Mouse (Mus musculus) lung, embryonic 14.5 days (tissue): ENCODE data around the gene Gga1. TPM values are rescaled to one million over a fixed set of nuclear protein-coding genes. Genes with fewer than 3 reads are reported as not detected.
"Not testable (repeated sequence)": the region's sequence is repeated elsewhere in the genome, so short reads cannot be mapped to it uniquely, and the experiment has no call there.

Source experiments
- ATAC-seq: fragments of 200-750 bp; cut with Nextera tagmentation; 2 replicates; pipeline ENCODE4 v1.8.0; 2017; ENCODE audit warnings: mild to moderate bottlenecking, moderate TSS enrichment, moderate library complexity; ENCODE audit not compliant: insufficient read depth
- DNase-seq: peaks from one replicate; pipeline ENCODE4 v3.0.0-alpha.2; 2015
- H3K27ac ChIP-seq: fragments of 300-500 bp; sonication (generic); 2 replicates; pipeline ENCODE4 v1.5.1; 2014; ENCODE audit warnings: low read depth, mild to moderate bottlenecking, moderate library complexity
- H3K27me3 ChIP-seq: fragments of 300-500 bp; sonication (generic); 2 replicates; pipeline ENCODE4 v1.6.1; 2014; ENCODE audit warnings: low read length, control low read depth; ENCODE audit not compliant: insufficient read depth
- H3K36me3 ChIP-seq: fragments of 300-500 bp; sonication (generic); 2 replicates; pipeline ENCODE4 v1.6.1; 2014; ENCODE audit warnings: control low read depth; ENCODE audit not compliant: insufficient read depth
- H3K4me1 ChIP-seq: fragments of 300-500 bp; sonication (generic); 2 replicates; pipeline ENCODE4 v1.6.1; 2014; ENCODE audit warnings: antibody characterized with exemption, control low read depth; ENCODE audit not compliant: insufficient read depth
- H3K4me2 ChIP-seq: fragments of 300-500 bp; sonication (generic); 2 replicates; pipeline ENCODE4 v1.6.1; 2014; ENCODE audit warnings: mild to moderate bottlenecking
- H3K4me3 ChIP-seq: fragments of 300-500 bp; sonication (generic); 2 replicates; pipeline ENCODE4 v1.5.1; 2014; ENCODE audit warnings: low read depth, low read length
- H3K9ac ChIP-seq: fragments of 300-500 bp; sonication (generic); 2 replicates; pipeline ENCODE4 v1.6.1; 2014
- H3K9me3 ChIP-seq: fragments of 300-500 bp; sonication (generic); 2 replicates; pipeline ENCODE4 v1.6.1; 2016; ENCODE audit warnings: low read depth, low read length, control low read depth
- CTCF ChIP-seq: IDR thresholded peaks from 2 replicates; pipeline ENCODE4 v1.5.1; 2016; ENCODE audit warnings: antibody characterized with exemption, low read depth
- WGBS: fragments of 180-500 bp; shearing (Covaris S2); extraction: QIAGEN DNeasy Blood & Tissue Kit; methylation state at CpG from one replicate; pipeline ENCODE4 v1.1.7; 2014; 5-methylcytosine and 5-hydroxymethylcytosine counted together
- polyA plus RNA-seq: library from polyadenylated mRNA; unstranded; fragments of >200 nt; fragmentation: Nextera tagmentation; extraction: Ambion mirVana; gene quantifications from 2 replicates; pipeline ENCODE4 v1.2.1, GENCODE M21; 2014

The Gga1 gene
- polyA plus RNA-seq, 1 experiment from 2014 or later: 57.0 TPM

DNA sequence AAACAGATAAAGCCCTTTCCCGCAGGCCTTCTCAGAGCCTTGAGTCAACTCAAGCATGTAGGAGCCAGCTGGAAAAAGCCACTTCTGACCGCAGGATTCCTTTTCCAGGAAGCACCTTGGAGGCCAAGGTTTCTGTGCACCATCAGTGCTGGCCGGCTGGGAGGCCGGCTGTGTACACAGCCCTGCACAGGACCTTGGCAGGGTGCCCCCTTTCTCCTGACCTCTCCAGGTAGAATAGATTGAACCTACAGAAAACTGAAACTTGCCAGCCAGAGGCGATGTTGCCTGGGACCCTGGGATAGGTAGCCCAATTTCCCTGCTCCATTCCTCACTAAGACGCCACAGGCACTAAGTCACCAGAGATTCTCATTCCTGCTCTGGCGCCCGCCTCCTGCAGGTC is 31.1 kb upstream of the Gga1 start:
- H3K27me3 ChIP-seq: no peaks in the 10 kb centered on the region
- H3K9me3 ChIP-seq: no peaks in the 10 kb centered on the region
- WGBS: 63% methylated on average over 8 of the region's 8 CpGs
- DNase-seq: no peak
- peak overlapping the region; percentile 50 for H3K9ac ChIP-seq
- H3K27ac ChIP-seq: peak overlapping the region; percentile 98
- TF ChIP-seq CTCF: 0 out of 2 replicates have a peak, but pooled peaks have one; percentile 7
- peak overlapping the region; percentile 75 for H3K4me2 ChIP-seq
- peak overlapping the region; percentile 67 for H3K4me3 ChIP-seq
- ATAC-seq: no peak
- peaks cover 29% of the 10 kb centered on the region for H3K4me1 ChIP-seq
- H3K36me3 ChIP-seq: peaks cover 51% of the 10 kb centered on the region

DNA sequence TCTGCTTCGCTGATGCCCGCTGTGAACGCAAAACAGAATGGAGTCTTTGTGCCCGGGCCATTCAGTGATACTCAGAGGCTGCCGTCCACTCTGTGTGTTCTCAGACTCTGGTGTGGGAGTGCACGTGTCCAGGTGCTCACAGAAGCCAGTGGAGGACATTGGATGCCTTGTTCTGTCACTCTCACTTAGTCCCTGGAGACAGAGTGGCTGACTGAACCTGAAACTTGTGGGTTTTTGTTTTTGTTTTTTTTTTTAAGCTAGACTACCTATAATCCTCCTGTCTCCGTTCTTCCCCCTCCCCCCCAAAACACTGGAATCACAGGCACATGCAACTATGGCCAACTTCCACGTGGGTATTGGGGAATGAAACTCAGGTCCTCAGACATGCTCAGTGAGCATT is 30.6 kb upstream of the Gga1 start:
- DNase-seq (no peak), ATAC-seq (no peak)
- H3K4me3 ChIP-seq: peak overlapping the region; percentile 67
- H3K9me3 ChIP-seq: no peaks in the 10 kb centered on the region
- peak overlapping the region; percentile 98 for H3K27ac ChIP-seq
- H3K4me2 ChIP-seq: peak overlapping the region; percentile 75
- H3K9ac ChIP-seq: no peak overlapping the region
- peaks cover 51% of the 10 kb centered on the region for H3K36me3 ChIP-seq
- TF ChIP-seq CTCF: no peak
- WGBS: 62% methylated on average over 8 of the region's 8 CpGs
- no peaks in the 10 kb centered on the region for H3K27me3 ChIP-seq
- peaks cover 24% of the 10 kb centered on the region for H3K4me1 ChIP-seq

DNA sequence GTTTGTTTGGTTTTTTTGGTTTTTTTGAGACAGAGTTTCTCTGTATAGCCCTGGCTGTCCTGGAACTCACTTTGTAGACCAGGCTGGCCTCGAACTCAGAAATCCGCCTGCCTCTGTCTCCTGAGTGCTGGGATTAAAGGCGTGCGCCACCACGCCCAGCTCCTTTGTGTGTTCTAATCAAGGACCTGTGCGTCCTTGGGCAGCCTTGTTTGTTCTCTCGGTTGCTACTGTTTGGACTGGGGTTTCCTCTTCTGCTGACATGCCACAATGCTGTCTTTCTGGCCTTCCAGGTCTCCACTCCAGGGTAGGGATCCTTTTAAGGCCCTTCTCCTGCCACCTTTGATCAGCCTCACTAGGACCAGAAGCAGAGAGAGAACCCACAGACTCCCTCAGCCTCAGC is 30.2 kb upstream of the Gga1 start:
- H3K4me2 ChIP-seq, H3K27me3 ChIP-seq, H3K4me3 ChIP-seq, H3K9me3 ChIP-seq, ATAC-seq, H3K9ac ChIP-seq, DNase-seq: not testable (repeated sequence)
- Histone ChIP-seq H3K27ac (peak overlapping the region; percentile 42; the same call in 1 of the 2 replicates), H3K36me3 (peaks cover 51% of the 10 kb centered on the region), H3K4me1 (peaks cover 23% of the 10 kb centered on the region)
- 69% methylated on average over 7 of the region's 7 CpGs for WGBS

DNA sequence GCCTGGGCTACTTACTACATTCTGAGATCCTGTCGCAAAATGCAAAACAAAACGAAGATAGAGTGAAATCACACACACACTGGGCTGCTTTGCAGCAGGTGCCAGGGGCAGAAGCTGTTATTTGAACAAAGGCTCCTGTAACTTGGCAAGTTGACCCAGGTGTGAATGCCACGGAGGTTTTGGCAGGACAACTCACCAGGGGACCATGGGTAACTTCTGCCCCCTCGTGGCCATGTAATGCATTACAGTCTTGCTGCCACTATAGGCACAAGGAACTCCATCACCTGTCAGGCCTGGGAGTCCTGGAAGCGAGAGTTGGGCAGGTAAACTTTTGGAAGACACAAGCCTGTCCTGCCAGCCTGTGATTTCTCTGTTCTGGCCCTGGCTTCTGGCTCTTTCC is 28.5 kb upstream of the Gga1 start:
- DNase-seq (peak; percentile 91), ATAC-seq (no peak)
- Histone ChIP-seq H3K27ac (no peak overlapping the region), H3K4me2 (no peak overlapping the region), H3K4me3 (no peak overlapping the region), H3K36me3 (peaks cover 51% of the 10 kb centered on the region), H3K9me3 (no peaks in the 10 kb centered on the region), H3K27me3 (no peaks in the 10 kb centered on the region), H3K4me1 (peaks cover 22% of the 10 kb centered on the region), H3K9ac (no peak overlapping the region)
- 25% methylated on average over 5 of the region's 5 CpGs for WGBS
- TF ChIP-seq CTCF: peak; percentile 96

DNA sequence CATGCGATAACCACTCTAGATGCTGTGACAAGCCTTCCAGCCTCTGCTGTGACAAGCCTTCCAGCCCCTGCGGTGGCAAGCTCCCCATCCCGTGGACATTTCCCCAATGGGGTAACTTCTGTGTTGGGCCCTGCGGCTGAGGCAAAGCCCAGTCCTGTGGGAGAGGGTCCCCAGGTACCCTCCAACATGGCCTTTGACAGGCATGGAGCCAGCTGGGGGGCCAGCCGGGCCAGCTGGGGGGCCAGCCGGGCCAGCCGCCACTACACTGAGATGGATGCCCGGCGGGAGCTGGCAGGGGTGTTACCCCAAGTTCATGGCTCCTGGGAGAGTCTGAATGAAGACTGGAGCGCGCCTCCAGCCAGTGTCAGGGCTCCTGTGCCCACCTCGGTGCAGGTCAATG is 27.5 kb upstream of the Gga1 start:
- no peak for ATAC-seq
- Histone ChIP-seq H3K4me1 (peaks cover 21% of the 10 kb centered on the region), H3K27ac (peak overlapping the region; percentile 84)

DNA sequence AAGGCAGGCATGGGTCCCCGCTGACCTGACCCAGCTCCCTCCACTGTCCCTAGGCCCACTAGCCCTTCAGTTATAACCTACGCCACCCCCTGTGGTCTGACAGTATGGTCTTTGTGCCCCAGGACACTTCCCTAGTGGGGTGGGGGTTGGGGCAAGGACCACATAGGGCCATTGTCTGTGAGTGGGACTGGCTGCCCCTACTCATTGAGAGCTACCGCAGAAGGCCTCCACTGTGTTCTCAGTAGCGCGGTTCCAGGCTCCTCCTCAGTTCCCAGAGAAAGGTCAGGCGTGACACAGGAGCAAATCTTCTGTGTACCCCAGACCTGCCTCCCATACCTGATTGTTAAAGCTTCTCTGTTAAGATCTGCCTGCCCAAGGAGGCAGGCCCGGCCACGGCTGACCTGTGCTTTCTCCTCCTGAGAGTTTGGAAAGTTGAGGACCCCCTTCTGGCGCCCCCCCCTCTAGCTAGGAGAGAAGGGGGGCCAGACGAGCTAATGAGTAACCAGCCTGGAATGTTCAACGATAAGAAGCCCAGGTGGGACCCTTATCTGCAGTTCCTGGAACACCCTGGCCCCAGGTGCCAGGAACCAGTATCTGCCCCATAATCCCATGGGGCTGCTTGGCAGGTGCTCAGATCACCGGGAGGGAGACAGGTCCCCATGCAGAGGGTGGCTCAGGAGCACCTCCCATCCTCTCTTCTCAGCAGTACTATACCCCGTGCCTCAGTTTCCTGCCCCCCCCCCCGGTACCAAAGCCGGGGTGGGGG is 26.7 kb upstream of the Gga1 start:
- H3K9ac ChIP-seq: no peak overlapping the region; the same call in 1 of the 2 replicates
- no peak for TF ChIP-seq CTCF
- DNase-seq (peak; percentile 69), ATAC-seq (peak; percentile 42)
- H3K4me3 ChIP-seq: no peak overlapping the region
- peaks cover 18% of the 10 kb centered on the region for H3K4me1 ChIP-seq
- 46% methylated on average over 14 of the region's 15 CpGs for WGBS
- H3K9me3 ChIP-seq: no peaks in the 10 kb centered on the region
- no peaks in the 10 kb centered on the region for H3K27me3 ChIP-seq
- peaks cover 50% of the 10 kb centered on the region for H3K36me3 ChIP-seq
- peak overlapping the region; percentile 11; the same call in 1 of the 2 replicates for H3K4me2 ChIP-seq
- peak overlapping the region; percentile 84 for H3K27ac ChIP-seq

More for the DNA sequence above, 27.5 kb upstream of the Gga1 start:
- Histone ChIP-seq H3K9ac (no peak overlapping the region), H3K9me3 (no peaks in the 10 kb centered on the region), H3K27me3 (no peaks in the 10 kb centered on the region), H3K36me3 (peaks cover 51% of the 10 kb centered on the region), H3K4me3 (no peak overlapping the region), H3K4me2 (no peak overlapping the region)
- 67% methylated on average over 12 of the region's 12 CpGs for WGBS
- no peak for TF ChIP-seq CTCF
- DNase-seq: peak; percentile 1

DNA sequence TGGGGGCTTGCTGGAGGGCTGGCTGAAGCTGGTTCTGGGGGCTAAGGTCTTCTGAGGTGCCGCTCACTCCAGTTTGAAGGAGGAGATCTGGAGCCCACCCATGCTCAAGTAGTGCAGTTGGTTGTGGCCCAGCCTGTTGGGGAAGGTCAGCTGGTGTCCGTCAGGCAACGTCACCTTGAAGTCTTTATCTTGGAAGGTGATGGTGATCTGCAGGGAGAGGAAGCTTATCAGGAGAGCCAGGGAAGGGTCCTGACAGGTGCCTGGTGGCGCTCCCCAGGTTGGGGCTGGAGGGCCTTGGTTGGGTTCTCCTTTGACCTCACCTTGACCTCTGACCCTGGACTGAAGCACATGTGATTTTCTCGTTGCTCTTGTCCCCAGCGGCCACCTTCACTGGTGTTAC is 26.0 kb upstream of the Gga1 start:
- 38% methylated on average over 6 of the region's 6 CpGs for WGBS
- Histone ChIP-seq H3K36me3 (peaks cover 43% of the 10 kb centered on the region), H3K9me3 (no peaks in the 10 kb centered on the region), H3K4me1 (peaks cover 10% of the 10 kb centered on the region), H3K4me3 (no peak overlapping the region), H3K4me2 (no peak overlapping the region), H3K27ac (peak overlapping the region; percentile 58; the same call in 1 of the 2 replicates), H3K9ac (no peak overlapping the region), H3K27me3 (no peaks in the 10 kb centered on the region)
- ATAC-seq (0 out of 2 replicates have a peak, but pooled peaks have one; percentile 14), DNase-seq (peak; percentile 40)
- TF ChIP-seq CTCF: no peak
